Mouse (Mus musculus) c-Kit-positive CD71-positive TER-119-positive erythroid progenitor cells, embryonic 14.5 days (primary cell): Measurements from ENCODE around the gene Tmem247.

Experiments used
- DNase-seq: peaks from one replicate; pipeline ENCODE4 v3.0.0-alpha.2; 2013; ENCODE audit warnings: low spot score

The Tmem247 gene

DNA sequence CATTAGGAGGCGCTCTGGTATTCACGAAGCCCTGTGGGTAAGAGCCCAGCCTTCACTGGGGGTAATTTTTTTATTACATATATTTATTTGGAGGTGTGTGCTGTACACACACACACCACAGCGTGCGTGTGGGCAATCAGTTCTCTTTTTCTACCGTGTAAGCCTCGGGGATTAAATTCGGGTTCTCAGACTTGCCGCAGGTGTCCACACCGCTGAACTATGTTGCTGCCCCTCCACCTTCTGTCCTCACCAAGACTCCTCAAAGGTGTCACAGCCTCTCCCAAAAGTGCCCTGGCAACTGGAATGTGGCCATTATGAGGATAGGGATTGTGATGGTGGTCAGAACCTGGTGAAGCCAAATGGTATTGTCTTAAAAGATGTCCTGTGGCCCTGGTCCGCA, at the start of gene Tmem247:
TSS of gene Tmem247 (plus strand) at position 301 of the 400 bp plus-strand sequence.
- DNase-seq: no peak

DNA sequence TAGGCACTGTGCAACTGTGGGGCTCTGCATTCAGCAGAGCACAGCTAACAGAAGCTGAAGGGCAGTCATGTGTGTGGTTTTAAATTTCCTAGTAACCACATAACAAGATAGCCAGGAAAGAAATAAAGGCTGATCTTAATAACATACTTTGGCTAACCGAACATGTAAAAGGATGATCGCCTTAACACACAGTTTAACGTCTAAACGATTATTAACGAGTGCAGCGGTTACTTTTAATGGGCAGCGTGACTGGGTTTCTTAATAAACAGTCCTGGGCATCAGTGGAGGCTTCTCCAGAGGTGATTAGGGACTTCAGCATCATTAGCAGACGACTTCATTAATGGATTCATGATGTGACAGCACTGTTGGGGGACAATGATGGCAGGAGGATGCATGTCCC, 46.6 kb upstream of the Tmem247 start:
- DNase-seq: no peak

DNA sequence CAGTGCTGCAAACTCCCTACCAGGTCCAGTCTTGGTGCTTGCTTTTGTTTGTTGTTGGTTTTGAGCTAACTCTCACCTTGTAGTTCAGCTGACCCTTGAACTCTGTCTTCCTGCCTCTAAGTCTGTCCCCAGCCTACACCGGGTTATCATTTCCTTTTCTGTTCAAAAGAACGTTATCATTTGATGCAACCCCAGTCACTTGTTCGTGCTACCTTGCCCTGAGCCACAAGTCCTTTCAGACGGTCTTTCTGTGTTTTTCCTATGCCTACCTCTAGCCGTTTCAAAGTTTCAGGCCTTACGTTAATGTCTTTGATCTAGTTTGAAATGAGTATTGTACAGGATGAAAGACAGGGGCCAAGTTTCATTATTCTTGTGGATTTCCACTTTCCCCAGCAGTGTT, 44.5 kb upstream of the Tmem247 start:
- DNase-seq: no peak

- DNase-seq: no peak
Measured at GRCm38 (mm10) chr17:86876940-86877339, 40.2 kb upstream of the Tmem247 start.

DNA sequence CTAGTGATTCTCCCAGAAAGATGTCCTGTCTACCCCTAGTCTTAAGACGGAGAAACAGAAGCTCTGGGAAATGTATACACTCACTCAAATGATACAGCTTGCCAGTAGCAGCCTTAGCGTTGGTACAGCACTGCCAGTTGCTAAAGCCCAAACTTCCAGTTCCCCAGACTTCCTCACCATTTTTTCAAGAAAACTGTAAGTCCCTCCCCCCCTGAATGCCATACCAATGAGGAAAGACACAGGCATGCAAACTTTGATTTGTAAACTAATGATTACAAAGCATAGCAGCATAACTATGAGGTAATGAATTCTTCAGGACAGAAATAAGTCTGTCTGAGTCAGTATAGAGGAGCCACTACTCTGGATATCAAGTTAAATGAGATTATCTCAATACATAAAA, 39.4 kb upstream of the Tmem247 start:
- DNase-seq: no peak

DNA sequence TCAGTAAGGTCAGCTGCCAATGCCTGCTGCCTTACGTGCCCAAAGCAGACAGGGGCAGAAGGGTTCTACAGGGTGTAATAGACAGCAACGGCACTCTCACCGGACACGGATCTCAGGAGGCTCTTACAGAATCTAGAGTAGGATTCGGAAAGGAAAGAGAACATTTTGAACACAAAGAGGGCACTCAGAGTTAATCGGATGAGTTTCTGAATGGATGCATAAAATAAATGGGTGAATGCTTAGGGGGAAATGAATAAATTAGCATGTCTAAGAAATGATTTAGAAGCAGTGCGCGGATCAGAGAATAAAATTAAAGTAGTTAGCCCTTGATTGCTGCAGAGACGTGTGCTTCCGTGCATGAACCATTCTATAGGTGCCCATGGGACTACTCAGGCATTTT, 37.1 kb upstream of the Tmem247 start:
- DNase-seq: no peak

DNA sequence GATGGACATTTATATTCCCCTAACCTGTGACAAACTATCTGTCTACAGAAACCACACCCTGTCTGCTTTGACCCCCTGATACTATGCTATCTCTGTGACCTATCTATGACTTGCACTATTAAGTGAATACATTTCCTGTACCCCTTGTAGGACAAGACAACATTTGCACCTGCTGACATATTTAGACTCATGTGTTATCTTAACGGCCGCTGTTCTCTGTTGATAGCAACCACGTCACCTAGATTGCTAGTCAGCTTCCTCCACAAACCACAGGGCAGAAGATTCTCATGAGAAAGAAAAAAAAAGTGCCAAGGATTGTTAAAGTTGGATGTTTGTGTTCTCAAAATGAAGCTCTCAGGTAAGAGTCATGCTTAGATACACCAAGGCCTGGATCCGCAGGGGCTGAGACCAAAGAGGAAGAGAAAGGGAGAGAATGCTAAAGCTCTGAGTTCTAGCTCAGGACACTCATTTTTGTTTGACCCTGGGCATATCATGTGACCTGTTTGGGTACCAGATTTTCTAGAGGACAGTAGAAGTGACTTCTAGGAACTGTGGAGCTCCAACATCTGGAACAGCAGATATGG, 36.6 kb upstream of the Tmem247 start:
- DNase-seq: no peak

DNA sequence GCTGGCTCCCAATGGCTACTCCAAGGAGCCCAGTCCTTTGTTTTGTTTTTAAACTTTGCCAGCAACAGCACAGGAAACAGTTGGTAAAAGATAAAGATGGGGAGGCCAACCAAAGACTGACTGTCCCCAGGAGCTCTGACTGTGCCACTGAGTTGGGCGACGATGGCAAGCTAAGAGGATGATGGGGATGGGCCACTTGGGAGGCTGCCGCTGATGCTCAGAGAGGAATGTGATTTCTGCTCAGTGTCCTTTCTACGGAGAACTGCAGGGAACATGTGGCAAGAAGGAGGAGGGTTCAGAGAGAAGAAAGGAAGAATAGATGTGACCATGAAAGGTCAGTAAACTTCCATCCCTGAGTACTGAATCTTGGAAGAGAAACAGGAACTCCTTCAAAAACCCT, 22.0 kb upstream of the Tmem247 start:
- DNase-seq: no peak

- no peak for DNase-seq
Measured at GRCm38 (mm10) chr17:86897486-86898165, 19.5 kb upstream of the Tmem247 start.

GRCm38 (mm10) chr17:86899821-86900220, 17.3 kb upstream of the Tmem247 start:
- no peak for DNase-seq

DNA sequence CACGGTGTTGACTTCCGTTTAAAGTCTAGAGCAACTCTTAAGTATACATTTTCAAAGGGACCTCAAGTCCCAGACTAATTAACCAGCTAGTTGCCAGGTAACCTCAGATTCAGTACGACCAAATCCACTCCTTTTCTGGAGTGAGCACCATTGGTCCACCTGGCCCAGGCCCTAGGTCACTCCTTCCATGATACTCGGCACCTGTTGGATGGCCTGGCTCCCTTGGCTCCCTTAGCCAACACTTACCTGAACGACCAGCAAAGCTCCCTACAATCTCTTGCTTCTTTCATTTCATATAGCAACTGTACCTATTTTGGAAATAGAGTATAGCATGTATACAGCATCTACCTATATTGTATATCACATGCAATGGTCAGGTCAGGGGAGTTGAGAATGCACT, 16.6 kb upstream of the Tmem247 start:
- no peak for DNase-seq

- no peak for DNase-seq
Measured at GRCm38 (mm10) chr17:86902399-86903067, 14.6 kb upstream of the Tmem247 start.

DNA sequence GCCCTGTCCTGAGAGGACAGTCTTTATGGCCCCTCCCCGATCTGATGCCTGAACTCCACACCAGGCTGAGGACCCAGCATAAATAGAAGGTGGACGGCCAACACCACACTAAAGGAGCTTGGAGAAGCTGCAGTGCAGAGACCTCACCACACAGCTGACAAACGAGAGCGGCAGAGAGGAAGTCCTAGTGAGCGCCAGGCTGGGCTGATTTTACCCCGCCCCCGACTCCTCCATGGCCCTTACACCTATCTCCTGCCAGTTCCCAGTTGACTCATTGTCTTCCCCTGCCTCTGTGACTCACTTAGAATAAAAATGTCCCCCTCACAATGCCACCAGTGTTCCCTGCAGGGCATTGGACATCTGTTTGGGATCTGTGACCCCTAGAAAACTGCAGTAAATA, 13.6 kb upstream of the Tmem247 start:
- no peak for DNase-seq

DNA sequence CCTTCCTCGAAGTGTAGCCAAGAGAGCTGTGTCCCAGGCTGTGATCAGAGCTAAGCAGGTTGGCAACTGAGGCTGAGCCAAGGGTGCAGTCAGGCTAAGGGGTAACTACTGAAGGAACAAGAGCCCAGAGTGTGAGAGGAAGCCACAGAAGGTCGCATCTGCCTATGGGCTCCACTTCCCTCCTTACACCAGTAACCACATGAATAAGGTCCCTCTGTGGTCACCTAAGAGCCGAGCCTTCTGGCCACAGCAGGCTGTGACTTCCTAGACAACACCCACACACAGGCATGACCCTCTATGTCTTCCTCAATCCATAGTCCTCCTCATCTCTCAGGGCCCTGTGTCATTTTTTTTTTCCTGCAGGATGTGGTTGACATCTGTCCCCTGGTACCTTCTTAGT, 12.9 kb upstream of the Tmem247 start:
- no peak for DNase-seq

DNA sequence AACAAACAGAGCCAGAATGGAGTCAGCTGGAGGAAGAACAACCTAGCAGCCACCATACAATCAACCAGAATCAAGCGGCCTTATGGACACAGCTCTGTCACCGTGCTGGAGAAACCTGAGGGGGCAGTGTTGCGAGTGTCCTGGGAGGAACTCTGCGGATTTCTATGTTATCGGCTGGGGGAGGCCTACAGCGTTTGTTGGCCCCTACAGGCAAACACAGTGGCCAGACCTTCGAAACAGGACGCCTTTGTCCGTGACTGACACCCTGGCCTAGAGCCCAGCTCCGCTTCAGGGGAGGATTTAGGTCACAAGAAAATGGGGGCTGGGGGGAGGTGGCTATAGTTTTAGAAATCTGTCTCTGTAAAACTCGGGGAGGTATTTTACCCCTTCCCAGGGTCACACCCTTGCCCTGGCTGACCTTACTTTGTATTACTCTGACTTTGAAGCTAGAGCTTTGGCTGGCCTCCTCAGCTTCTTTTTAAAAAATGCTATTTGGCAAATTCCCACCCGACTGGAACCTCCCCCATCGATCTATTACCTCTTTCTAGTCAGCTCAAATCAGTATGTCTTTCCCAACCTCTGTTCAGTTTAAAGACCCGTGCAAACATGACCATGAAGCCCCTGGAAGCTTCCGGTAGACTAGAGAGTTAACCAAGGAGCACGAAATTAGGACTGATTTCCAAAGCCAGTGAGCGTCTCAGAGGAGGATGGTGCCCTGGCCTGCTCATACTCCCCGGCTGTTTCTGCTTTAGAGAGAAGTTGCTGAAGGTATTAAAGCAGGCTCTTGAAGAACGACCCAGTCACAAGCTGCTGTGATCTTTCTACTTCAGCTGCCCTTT, 11.6 kb upstream of the Tmem247 start:
- no peak for DNase-seq

DNA sequence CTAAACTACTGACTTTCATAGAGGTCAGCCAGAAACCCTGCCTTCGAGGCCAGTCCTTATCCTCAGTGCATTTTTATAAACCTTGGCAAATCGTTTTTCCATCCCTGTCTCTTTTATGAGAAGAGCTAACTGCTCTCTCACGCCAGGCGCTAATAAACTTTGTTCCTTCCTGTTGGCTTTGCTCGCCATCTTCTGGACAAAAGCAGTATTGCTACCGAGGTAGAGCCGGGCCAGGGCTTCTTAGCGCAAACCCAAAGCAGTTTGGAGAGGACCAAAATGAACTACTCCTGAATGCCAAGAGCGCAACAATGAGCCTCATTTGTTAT, 11.0 kb upstream of the Tmem247 start:
- peak; percentile 33 for DNase-seq

DNA sequence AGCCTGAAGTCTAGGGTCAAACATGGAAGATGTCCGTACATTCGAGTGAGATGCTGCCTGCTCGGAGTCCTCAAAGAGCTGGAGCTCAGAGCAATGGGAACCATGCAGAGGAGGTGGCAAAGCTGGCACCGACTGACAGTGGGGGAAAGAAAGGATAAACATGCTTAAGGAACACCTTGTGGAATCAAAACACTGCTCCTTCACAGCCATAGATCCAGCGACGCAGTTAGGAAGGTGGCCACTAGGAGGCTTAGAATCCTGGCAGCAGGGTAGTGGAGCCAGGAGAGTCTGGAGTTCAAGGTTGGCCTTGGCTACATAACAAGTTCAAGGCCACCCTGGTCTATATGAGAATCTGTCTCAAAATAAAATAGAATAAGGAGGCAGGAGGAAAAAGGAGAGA, 10.5 kb upstream of the Tmem247 start:
- DNase-seq: no peak

- DNase-seq: no peak
Measured at GRCm38 (mm10) chr17:86907092-86907491, 10.1 kb upstream of the Tmem247 start.

DNA sequence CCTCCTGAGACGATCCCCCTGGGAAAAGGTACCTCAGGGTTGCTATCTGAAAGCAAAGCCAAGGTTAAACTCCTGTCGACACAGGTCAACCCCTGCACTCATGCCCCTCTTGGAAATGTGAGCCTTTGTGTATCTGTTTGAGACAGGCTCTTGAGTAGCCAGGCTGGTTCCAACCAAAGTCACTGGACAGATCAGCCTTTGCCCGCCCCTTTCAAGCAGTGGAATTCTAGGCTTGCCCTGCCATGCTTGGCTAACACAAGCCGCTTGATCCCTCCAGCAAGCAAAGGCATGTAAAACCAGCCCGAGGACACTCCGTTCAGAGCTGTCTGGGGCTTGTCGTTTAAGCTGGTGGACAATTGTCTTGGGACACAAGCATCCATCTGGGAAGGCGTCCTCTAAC, 8.8 kb upstream of the Tmem247 start:
- no peak for DNase-seq

DNA sequence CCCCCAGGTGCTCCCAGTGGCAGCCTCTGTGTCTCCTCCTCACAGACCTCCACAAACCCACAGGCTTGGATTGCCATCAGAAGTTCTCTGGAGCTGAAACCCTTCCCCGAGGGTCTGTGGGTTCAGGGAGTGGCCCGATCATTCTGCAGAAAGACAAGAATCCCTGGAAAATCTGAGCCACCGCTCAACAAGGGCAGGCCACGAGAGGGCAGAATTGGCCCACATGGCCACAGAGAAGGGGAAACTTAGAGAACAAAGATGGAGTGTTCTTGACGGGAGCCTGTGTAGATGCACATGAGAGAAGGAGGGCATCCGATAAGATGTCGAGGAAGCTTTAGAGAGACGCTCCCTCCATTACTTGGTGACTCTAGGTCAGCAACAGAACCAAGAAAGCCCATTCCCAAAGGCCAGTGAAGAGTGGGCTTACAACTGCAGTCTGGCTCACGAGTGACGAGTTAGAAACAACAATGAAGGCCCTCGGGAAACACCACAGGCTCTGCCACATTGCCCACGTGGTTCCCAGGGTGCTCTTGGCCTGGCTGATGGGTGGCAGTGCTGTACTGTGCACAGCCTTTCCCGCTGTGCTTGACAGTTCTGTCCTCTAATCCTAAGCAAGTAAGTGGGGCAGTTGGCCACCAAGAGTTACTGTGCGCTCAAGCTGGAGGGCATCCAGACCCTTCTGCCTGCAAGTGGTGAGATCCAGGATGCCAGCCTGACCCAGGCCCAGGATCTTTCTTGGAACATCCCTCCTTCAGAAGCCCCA, 7.2 kb upstream of the Tmem247 start:
- DNase-seq: no peak

DNA sequence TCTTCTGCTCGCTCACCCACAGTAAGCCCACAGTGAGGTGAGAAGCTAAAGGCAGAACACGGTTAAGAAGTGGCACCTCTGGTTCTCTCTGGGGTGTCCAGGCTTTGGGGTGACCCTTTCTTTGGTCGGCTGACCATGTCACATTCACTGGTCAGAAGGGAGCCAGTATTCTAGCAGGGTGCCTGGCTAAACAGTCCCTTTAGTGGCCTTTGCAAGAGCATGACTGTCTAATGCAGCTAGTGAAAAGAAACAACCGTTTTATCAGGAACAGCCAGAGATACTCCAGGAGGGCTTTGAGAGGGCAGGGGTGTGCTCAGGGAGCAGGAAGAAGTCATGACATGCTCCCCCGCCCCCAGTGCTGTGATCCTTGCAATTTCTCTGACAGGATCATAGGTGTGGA, 5.9 kb upstream of the Tmem247 start:
- DNase-seq: no peak

- no peak for DNase-seq
Measured at GRCm38 (mm10) chr17:86913003-86913607, 4.0 kb upstream of the Tmem247 start.
